Mouse (Mus musculus): ENCODE results near the gene Lmnb2. TPM values are rescaled to one million over a fixed set of nuclear protein-coding genes. Genes with fewer than 3 reads are reported as not detected.

The Lmnb2 gene
- total RNA-seq, 2 experiments from 2014 or later = 2.7 to 3.2 TPM

DNA sequence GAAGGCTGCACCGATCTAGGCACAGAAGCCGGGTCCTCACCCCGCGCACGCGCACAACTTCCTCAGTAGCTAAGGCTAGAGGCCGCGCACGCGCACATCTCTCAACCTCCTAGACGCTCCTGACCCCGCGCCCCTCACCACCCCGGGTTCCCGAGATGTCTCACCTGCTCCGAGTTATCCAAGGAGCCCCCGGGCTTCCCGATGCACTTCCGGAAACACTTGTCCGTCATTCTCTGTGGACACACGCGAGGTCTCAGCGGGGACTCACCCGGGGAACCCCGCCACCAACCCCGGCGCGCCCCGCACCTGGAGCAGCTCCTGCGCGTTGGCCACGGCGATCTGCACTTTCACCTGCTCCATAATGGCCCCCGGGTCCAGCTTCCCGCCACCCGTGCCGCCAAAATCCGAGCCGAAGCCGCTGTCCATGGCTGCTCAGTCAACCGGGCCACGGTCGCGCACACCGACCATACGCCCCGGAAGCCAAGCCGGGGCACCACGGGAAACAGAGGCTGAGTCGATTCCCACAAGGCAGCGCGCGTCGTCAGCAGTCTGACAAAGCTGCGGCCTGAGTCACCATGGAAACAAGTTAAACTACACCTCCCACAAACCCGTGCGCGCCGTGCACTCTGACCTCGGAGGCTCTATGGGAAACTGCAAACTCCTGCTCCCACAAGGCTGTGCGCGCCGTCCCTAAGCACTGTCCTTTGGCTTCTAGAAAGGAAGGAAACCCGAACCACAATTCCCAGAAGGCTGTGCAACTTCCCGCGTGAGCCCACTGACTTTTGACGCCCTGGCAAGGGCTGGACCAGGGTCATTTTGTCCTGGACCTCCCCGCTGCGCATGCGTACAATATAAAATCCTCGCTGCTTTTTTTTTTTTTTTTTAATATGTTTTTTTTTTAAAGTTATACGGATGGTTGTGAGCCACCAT lies 17.5 kb downstream of the Lmnb2 start, which contains the start of gene Timm13:
Gene Timm13 (minus strand): TSS at position 652 of the 930 bp plus-strand sequence.
- DNase-seq (ENCODE audit: low spot score) = peak; percentile 99

- DNase-seq (ENCODE audit: low spot score) = no peak
These were observed 18.3 kb downstream of the Lmnb2 start for GRCm38 (mm10) chr10:80899591-80900317.

DNA sequence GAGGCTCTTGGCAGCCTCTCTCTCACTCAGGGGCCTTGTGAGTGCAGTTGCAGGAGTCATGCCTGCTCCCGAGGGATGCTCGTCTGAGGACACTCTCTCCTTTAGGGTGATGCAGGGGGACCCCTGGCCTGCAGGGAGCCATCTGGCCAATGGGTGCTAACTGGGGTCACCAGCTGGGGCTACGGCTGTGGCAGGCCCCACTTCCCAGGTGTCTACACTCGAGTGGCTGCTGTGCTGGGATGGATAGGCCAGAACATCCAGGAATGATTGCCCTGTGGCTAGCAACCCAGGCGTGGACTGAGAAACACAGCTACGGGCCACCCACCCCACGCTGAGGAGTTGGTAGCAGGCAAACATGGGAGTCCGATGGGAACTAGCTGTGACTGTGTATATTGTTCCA lies 19.0 kb downstream of the Lmnb2 start:
- DNase-seq (ENCODE audit: low spot score) = no peak

DNA sequence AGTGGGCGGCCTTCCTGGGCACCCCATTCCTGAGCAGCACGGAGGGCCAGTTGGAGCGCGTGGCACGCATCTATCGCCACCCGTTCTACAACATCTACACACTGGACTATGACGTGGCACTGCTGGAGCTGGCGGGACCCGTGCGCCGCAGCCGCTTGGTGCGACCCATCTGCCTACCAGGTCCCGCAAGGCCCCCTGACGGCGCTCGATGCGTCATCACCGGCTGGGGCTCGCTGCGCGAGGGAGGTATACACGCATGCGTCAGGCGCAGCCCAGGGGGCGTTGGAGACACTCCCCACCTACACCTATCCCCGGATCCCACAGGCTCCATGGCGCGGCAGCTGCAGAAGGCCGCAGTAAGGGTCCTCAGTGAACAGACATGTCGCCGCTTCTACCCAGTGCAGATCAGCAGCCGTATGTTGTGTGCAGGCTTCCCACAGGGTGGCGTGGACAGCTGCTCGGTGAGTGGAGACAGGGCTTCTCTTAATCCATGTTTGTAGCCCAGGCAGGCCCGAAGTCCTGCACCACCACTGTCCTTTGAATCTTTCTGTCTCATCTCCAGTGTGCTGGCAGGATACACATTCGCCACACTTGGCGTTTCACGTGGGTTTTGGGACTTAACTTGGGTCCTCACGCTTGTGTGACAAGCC lies 20.1 kb downstream of the Lmnb2 start:
- DNase-seq (ENCODE audit: low spot score) = no peak

- DNase-seq (ENCODE audit: low spot score) = no peak
These were observed 21.2 kb downstream of the Lmnb2 start for GRCm38 (mm10) chr10:80896581-80897485.

GRCm38 (mm10) chr10:80895697-80896096 lies 22.3 kb downstream of the Lmnb2 start:
- no peak for DNase-seq (ENCODE audit: low spot score)

- DNase-seq (ENCODE audit: low spot score) = no peak
These were observed 22.9 kb downstream of the Lmnb2 start for GRCm38 (mm10) chr10:80895100-80895499.

DNA sequence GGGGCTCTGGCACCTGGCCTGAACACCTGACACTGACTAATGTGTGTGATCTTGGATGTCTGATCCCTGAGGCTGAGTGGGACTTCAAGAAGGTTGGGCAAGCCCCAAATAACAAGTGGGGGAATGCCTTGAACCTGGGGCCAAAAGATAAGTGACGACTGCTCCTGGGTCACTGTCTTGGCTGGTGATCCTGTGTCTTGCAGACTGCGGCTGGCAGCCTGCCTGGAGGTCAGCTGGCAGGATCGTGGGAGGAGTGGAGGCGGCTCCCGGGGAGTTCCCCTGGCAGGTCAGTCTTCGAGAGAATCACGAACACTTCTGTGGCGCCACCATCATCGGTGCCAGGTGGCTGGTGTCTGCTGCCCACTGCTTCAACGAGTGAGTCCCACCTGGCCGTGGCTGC lies 30.9 kb downstream of the Lmnb2 start:
- peak; percentile 69 for DNase-seq (ENCODE audit: low spot score)

GRCm38 (mm10) chr10:80881301-80881700 lies 36.7 kb downstream of the Lmnb2 start:
- peak; percentile 73 for DNase-seq (ENCODE audit: low spot score)

DNA sequence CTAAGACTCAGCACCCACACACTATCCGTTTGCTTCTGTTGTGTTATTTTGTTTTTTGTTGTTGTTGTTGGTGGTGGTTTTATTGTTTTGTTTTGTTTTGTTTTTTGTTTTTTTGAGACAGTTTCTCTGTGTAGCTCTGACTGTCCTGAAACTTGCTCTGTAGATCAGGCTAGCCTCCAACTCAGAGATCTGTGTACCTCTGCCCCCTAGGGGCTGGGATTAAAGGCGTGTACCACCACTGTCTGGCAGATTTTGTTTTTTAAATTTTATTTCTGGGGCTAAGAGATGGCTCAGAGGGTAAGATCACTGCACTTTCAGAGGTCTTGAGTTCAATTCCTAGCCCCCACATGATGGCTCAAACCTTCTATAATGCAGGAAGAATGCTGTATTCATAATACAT lies 37.1 kb downstream of the Lmnb2 start:
- DNase-seq (ENCODE audit: low spot score) = no peak

DNA sequence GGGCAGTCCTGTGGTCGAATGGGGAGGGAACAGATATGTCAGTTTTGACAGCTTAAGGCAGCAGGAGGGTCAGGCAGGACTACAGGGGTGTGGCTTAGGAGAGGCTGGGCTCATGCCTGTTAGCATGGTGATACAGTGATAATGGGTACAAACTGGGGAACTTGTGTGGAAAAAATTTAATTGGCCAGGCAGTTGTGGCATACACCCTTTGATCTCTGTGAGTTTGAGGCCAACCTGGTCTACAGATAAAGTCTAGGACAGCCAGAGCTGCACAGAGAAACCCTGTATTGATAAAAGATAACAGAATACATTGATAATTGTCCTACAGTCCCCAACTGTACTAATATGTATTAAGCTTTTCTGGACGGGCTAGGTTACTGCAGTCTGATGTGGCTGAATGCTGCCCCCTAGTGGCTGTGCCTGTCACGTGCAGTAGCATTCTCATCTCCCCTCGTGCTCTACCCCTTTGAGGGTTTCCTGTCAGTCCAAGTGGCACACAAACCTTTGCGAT lies 37.9 kb downstream of the Lmnb2 start:
- DNase-seq (ENCODE audit: low spot score) = peak; percentile 74

- DNase-seq (ENCODE audit: low spot score) = no peak
These were observed 41.5 kb downstream of the Lmnb2 start for GRCm38 (mm10) chr10:80876594-80876993.

- peak; percentile 70 for DNase-seq (ENCODE audit: low spot score)
These were observed 42.0 kb downstream of the Lmnb2 start for GRCm38 (mm10) chr10:80876028-80876427.

- peak; percentile 52 for DNase-seq (ENCODE audit: low spot score)
These were observed 44.0 kb downstream of the Lmnb2 start for GRCm38 (mm10) chr10:80874035-80874434.

DNA sequence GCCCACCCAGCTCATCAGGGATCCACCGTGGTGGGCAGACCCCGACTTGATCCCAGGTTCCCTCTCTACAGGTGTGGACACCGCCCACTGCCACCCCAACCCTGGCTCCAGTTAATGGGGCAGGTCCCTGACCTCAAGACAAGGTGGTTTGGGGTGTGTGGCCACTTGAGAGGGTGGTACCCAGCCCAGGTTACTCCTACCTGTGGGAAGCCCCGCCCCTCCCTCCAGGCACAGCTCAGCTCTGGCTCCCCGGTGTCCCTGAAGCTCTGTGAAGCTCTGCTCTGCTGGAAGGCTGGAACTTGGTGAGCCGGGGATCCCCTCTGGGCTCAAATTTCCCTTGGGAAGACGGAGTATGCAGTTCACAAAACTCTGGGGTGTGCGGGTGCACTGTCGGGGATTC lies 46.5 kb downstream of the Lmnb2 start, which contains the start of gene Tmprss9:
Gene Tmprss9 (plus strand): TSS at position 268 of the 400 bp plus-strand sequence.
- DNase-seq (ENCODE audit: low spot score) = no peak

DNA sequence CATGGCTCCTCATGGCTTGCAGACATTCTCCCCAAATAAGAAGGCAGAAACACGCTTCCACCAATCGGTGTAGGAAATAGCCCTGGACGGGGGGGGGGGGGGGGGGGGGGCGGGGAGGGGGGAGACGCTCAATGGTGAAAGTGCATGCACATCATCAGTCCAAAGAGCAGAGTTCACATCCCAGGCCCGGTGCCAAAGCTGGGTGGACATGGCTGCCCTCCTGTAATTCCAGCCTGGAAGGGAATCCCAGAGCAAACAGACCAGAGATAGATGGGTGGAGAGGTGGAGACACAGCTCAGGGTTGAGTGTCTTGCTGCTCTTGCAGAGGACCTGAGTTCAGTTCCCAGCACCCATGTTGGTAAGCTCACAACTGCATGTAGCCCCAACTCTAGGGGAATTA lies 47.1 kb downstream of the Lmnb2 start:
- DNase-seq (ENCODE audit: low spot score) = no peak

DNA sequence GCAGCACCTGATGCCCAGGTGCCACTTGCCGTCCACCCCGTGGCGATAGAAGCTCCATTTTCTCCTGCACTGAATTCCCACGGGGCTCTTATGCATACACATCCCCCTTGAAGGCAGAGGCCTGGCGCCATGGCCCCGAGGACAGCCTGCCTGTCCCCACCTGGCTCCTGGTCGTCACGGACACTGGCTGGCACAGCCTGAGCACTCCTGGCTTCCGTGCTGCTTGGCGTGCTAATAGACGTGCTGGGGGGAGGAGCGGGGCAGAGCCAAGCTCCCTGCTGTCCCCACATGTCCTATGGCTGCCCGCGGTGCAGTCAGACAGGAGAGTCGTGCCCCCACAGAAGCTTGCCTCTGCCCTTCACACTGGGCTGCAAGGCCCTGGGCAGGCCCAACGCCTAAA lies 53.6 kb downstream of the Lmnb2 start:
- peak; percentile 80 for DNase-seq (ENCODE audit: low spot score)

DNA sequence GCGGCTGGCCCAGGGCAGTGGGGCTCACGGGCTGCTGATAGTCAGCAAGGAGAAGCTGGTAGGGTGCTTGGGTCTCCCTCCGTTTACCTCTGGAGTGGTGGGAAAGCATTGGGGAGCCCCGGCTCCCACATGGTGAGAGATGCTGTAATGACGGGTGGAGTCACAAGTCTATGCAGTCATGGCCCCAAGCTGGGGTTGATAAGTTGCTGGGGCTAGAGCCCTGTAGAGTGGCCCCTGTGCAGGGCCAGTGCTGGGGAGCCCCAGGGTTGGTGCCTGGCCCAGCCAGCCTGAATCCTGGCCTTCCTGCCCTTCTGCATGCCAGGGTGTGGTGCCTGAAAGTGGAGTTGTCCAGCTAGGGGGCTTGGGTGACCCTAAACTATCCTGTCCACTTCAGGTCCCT lies 55.7 kb downstream of the Lmnb2 start:
- no peak for DNase-seq (ENCODE audit: low spot score)

DNA sequence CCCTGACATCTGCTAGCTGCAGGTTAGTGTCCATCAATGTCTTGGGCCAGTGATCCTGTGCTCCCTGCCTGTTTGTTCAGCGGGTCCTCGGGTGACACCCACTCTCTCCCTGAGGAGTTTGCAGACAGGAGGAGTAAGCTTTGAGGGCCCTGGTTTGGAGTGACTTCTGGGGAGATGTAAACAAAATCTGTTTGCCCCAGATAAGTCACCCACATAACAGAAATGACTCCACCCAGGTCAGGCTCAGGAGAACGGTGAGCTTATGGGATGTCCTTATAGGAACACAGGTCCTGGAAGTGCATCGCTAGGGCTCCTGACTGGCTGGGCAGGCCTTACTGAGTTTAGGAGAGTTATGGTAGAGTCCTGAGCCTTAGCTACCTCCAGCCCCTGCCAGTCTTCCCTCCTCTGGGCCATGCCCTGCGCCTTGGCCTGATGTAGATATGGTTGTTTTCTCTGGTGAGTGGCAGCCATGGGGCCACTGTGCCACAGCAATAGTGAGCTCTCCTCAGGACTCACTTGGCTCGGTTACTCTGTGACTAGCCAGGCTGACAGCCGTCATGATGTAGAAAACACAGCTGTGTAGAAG lies 59.6 kb downstream of the Lmnb2 start:
- no peak for DNase-seq (ENCODE audit: low spot score)

GRCm38 (mm10) chr10:80857848-80858247 lies 60.2 kb downstream of the Lmnb2 start:
- no peak for DNase-seq (ENCODE audit: low spot score)
